Mouse (Mus musculus) adipocyte (in vitro differentiated cells): ENCODE data around the gene Hspa1b.
A peak's percentile ranks its signal among the peaks of the same experiment; 100 is the strongest.

Experiments used
- DNase-seq: peaks from one replicate; pipeline ENCODE4 v3.0.0-alpha.2; 2016; ENCODE audit warnings: low spot score

Hspa1b gene

GRCm38 (mm10) chr17:34928841-34929240 is 30.2 kb downstream of the Hspa1b start:
- DNase-seq: no peak

DNA sequence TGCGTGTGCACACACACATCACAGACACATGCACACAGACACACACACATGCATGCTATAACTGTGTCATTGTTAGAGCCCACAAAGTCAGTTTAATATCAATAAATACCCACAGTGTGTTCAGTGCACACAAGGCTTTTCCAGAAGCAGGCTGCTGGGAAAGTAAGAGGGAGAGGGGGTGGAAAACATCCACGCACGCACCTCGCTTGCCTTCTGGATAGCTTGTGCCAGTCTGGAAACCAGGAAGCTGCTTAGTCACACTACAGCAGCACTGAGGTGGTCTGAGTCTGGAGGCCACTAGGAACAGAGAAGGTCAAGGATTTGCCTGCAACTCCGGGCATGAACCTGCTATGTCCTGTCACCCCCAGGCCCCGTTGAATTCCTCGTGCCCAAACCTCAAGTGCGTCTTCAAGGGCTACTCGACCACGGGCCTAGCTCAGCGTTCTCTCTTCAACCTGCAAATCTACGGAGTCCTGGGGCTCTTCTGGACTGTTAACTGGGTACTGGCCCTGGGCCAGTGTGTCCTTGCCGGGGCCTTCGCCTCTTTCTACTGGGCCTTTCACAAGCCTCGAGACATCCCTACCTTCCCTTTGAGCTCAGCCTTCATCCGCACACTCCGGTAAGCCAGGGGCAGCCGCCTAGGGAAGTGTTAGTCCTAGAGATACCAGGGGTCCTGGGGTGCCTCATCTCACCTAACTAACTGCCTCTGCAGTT is 31.6 kb downstream of the Hspa1b start:
- no peak for DNase-seq

DNA sequence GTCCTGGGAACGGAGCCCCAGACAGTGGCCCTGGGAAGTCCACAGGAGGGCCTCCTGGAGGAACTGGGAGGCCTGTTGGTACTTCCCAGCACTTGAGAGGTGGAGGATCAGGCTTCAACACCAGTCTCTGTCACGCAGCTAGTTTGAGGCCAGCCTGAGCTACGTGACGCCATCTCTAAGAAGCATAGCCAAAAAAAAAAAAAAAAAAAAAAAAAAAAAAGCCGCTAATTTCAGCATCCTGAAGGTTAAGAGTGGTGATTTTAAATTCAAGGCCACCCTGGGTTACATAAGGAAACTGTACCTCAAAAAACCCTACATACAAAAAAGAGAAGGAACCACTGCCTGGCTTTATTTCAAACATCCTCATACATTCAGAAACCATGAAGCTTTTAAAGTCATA is 34.8 kb downstream of the Hspa1b start:
- no peak for DNase-seq

DNA sequence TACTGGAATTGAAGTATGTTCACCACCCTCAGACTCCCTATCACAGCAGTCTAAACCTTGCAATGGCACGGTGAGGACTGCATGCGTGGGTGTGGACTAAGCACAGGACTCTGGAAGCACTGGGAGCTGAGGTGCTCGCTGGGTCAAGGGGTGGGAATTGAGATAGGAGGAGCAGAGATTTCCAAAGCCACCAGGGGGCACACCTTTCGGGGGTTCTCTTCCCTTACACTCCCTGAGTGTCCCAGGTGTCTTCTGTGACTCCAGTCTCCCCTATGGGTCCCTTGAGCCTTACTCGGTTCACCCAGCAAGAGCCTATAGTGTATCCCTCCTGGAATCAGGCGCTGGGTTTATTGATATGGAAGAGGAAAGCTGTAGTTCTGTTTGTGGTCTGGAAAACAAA is 36.1 kb downstream of the Hspa1b start:
- no peak for DNase-seq

GRCm38 (mm10) chr17:34917188-34917587 is 41.9 kb downstream of the Hspa1b start:
- DNase-seq: no peak

GRCm38 (mm10) chr17:34916316-34916715 is 42.7 kb downstream of the Hspa1b start:
- DNase-seq: peak; percentile 79

GRCm38 (mm10) chr17:34915410-34915831 is 43.6 kb downstream of the Hspa1b start:
- DNase-seq: no peak

DNA sequence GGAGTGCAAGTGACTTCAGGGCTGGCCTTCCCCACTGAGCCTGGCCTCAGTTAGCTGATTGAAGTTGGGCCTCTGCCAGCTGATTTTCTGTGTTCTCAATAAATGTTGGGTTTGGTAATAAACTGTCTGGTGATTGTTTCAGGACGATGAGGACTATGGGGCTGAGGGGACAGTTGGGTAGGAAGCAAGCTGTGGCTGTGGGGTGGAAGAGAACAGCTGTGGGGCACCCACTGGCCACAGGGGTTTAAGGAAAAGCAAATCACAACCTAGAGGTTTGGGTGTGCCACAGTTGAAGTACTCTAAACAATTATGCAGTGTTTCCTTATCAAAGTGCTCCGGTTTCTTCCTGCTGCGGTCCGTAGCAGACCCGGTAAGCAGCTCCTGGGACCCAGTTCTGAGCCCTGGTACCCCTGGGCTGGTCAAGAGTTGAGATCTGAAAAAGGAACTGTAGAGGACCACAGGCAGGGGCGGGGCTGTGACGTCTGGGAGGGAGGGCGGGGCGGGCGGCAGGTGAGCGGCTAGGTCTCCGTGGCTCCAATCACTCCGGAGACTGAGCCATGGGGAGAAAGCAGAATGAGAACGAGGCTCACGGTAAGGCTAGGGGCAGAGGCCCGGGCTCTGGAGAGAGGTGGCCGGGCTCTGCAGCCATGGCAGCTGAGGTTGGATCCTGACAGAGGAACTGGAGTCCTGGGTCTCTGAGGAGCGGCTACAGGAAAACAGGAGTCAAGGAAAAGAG is 44.9 kb downstream of the Hspa1b start, which contains the start of gene Slc44a4:
Gene Slc44a4 (plus strand): TSS at position 537 of the 736 bp plus-strand sequence.
- no peak for DNase-seq

DNA sequence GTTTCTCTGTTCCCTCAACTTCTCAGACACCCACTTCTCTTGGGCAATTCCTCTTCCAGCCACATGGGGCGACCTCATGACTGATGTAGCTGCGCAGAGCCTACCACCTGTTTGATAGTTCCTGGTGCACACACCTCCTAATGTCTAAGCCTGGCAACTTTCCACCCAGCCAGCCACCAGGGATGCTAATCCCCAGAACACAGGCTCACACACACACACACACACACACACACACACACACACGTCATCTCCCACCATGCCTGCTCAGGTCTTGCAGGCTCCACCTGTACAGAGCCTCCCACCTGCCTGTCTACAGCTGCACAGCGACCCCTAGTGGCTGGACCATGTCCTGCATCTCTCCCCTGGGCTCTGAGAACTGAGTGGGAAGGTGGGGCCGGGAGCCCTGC is 47.1 kb downstream of the Hspa1b start:
- DNase-seq: peak; percentile 59

GRCm38 (mm10) chr17:34910982-34911381 is 48.1 kb downstream of the Hspa1b start:
- DNase-seq: no peak
